Mouse (Mus musculus): ENCODE results near the gene Olfr547.

- no peak for TF ChIP-seq CTCF (IDR thresholded peaks at IDR 0.05; ENCODE audit: control insufficient read depth, insufficient read depth, low read length)
- TF ChIP-seq POLR2A (IDR thresholded peaks at IDR 0.05; ENCODE audit: borderline replicate concordance, control insufficient read depth, low read depth, low read length), result no peak
Observed at GRCm38 (mm10) chr7:102549570-102549969, 15.0 kb downstream of the Olfr547 start, which contains the start of gene Olfr549.
